In the genomic region with DNA sequence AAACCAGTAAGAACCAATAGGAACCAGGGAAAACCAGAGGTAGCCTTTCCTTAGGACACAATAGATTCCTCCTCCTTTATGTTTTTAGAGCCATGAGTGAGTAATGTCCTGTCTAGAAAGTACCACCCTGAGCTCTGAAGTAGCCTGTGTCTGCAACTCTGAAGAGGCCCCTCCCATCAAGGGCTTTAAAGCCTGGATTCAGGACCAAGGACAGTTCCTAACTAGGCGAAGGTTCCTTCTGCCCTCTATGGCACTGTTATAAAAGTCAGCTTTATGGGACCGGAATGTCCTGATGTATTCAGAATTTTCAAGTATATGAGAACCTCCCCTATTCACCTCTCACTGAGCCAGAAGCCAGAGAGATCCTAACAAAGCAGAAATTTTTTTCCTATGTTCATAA, we compare ENCODE assay signal across 14 mouse cellular contexts.
A peak's percentile ranks its signal among the peaks of the same experiment; 100 is the strongest.
DNase-seq lines count a peak whose midpoint lies in the region; ATAC-seq and TF ChIP-seq lines count a peak whose summit lies in the region.
"Had no signal": no experiment of that assay in that cellular context is flagged by ENCODE, and none has a peak within 500 bp of the region (broad histone marks: within the 10 kb centered on the region; RNA-seq: fewer than 3 reads in every experiment).

No protein-coding gene starts in this region.

- TF ChIP-seq CTCF in stomach, postnatal 0 days (IDR thresholded peaks at IDR 0.05; ENCODE audit: low read depth) = no peak

- H3K9ac ChIP-seq in stomach, embryonic 14.5 days (replicated peaks; ENCODE audit: low read depth, low read length) = no peak overlapping the region
- no peak overlapping the region for H3K9ac ChIP-seq in stomach, postnatal 0 days (ENCODE audit: low read length)
- H3K9ac ChIP-seq in embryonic facial prominence, embryonic 11.5 days (replicated peaks; ENCODE audit: low read length) = no peak overlapping the region
- H3K9ac ChIP-seq: forebrain, embryonic 13.5 days; limb, embryonic 12.5 days had no signal

- 33% methylated on average over 2 of the region's 2 CpGs for WGBS in stomach, embryonic 14.5 days
- WGBS in stomach, postnatal 0 days = 31% methylated on average over 2 of the region's 2 CpGs
- WGBS in embryonic facial prominence, embryonic 11.5 days = 41% methylated on average over 2 of the region's 2 CpGs

- H3K4me3 ChIP-seq in stomach, embryonic 14.5 days (ENCODE audit: low read depth, low read length) = no peak overlapping the region
- no peak overlapping the region for H3K4me3 ChIP-seq in stomach, postnatal 0 days (ENCODE audit: low read depth, low read length)
- no peak overlapping the region for H3K4me3 ChIP-seq in embryonic facial prominence, embryonic 11.5 days (ENCODE audit: low read depth, low read length)
- H3K4me3 ChIP-seq: forebrain, embryonic 13.5 days; layer of hippocampus, adult 2 months; limb, embryonic 12.5 days had no signal

- no peak overlapping the region for H3K27ac ChIP-seq in stomach, embryonic 14.5 days (ENCODE audit: low read length)
- H3K27ac ChIP-seq in stomach, postnatal 0 days (replicated peaks) = no peak overlapping the region
- H3K27ac ChIP-seq in embryonic facial prominence, embryonic 11.5 days (replicated peaks; ENCODE audit: low read depth, low read length) = no peak overlapping the region
- H3K27ac ChIP-seq: forebrain, embryonic 13.5 days; layer of hippocampus, adult 2 months; limb, embryonic 12.5 days; macrophage had no signal

- peak; percentile 7 for DNase-seq in kidney, adult 9 months
- DNase-seq in kidney, adult 18-20 months = no peak
- no peak for DNase-seq in stomach, postnatal 0 days (ENCODE audit: low spot score)
- peak; percentile 90 for DNase-seq in embryonic facial prominence, embryonic 11.5 days (ENCODE audit: low spot score)
- no peak for DNase-seq in T-cell, adult 2 months (ENCODE audit: low spot score)
- no peak for DNase-seq in cerebellum, adult 11-12 months
- no peak for DNase-seq in heart, postnatal 25 days (ENCODE audit: low spot score)

- no peaks in the 10 kb centered on the region for H3K4me1 ChIP-seq in stomach, embryonic 14.5 days (ENCODE audit: control insufficient read depth, insufficient read depth, low read length)
- H3K4me1 ChIP-seq in stomach, postnatal 0 days (replicated peaks; ENCODE audit: control insufficient read depth, insufficient read depth) = no peaks in the 10 kb centered on the region
- no peaks in the 10 kb centered on the region for H3K4me1 ChIP-seq in embryonic facial prominence, embryonic 11.5 days (ENCODE audit: control insufficient read depth, insufficient read depth, low read length)
- H3K4me1 ChIP-seq: forebrain, embryonic 13.5 days; limb, embryonic 12.5 days had no signal

- no peak overlapping the region for H3K4me2 ChIP-seq in stomach, embryonic 14.5 days (replicated peaks; ENCODE audit: low read depth, low read length)
- no peak overlapping the region for H3K4me2 ChIP-seq in stomach, postnatal 0 days (replicated peaks; ENCODE audit: low read depth)
- no peak overlapping the region for H3K4me2 ChIP-seq in embryonic facial prominence, embryonic 11.5 days (ENCODE audit: low read depth, low read length)
- H3K4me2 ChIP-seq: forebrain, embryonic 13.5 days; limb, embryonic 12.5 days had no signal

- no peaks in the 10 kb centered on the region for H3K27me3 ChIP-seq in stomach, embryonic 14.5 days (ENCODE audit: control insufficient read depth, insufficient read depth, low read length)
- no peaks in the 10 kb centered on the region for H3K27me3 ChIP-seq in stomach, postnatal 0 days (ENCODE audit: control insufficient read depth, insufficient read depth, low read length)
- H3K27me3 ChIP-seq in embryonic facial prominence, embryonic 11.5 days (ENCODE audit: control insufficient read depth, insufficient read depth, low read length) = no peaks in the 10 kb centered on the region
- H3K27me3 ChIP-seq: forebrain, embryonic 13.5 days; limb, embryonic 12.5 days had no signal

- TF ChIP-seq EP300 in stomach, postnatal 0 days (optimal IDR thresholded peaks at IDR 0.05) = no peak

- no peaks in the 10 kb centered on the region for H3K36me3 ChIP-seq in stomach, embryonic 14.5 days (ENCODE audit: control insufficient read depth, insufficient read depth, low read length)
- no peaks in the 10 kb centered on the region for H3K36me3 ChIP-seq in stomach, postnatal 0 days (ENCODE audit: control insufficient read depth, insufficient read depth, low read length)
- no peaks in the 10 kb centered on the region for H3K36me3 ChIP-seq in embryonic facial prominence, embryonic 11.5 days (replicated peaks; ENCODE audit: control insufficient read depth, insufficient read depth, low read depth, low read length)
- H3K36me3 ChIP-seq: limb, embryonic 12.5 days had no signal

- H3K9me3 ChIP-seq in stomach, embryonic 14.5 days (ENCODE audit: control insufficient read depth, low read depth, low read length) = no peaks in the 10 kb centered on the region
- H3K9me3 ChIP-seq in stomach, postnatal 0 days (ENCODE audit: control insufficient read depth, low read length) = no peaks in the 10 kb centered on the region
- no peaks in the 10 kb centered on the region for H3K9me3 ChIP-seq in embryonic facial prominence, embryonic 11.5 days (replicated peaks; ENCODE audit: control insufficient read depth, low read length)
- H3K9me3 ChIP-seq: forebrain, embryonic 13.5 days had no signal

- peak; percentile 56; the same call in 1 of the 2 replicates for ATAC-seq in stomach, embryonic 14.5 days (ENCODE audit: insufficient number of reproducible peaks, insufficient read depth, low FRiP score, low read depth)
- no peak for ATAC-seq in stomach, postnatal 0 days (ENCODE audit: low FRiP score, low TSS enrichment)
- no peak for ATAC-seq in embryonic facial prominence, embryonic 11.5 days (replicated peaks; ENCODE audit: insufficient number of reproducible peaks, low FRiP score, low TSS enrichment, low read depth)
- ATAC-seq: activated CD4-positive, CD25-positive, alpha-beta regulatory T cell, adult 4 months; CD4-positive, CD25-positive, alpha-beta regulatory T cell, adult 4 months; forebrain, embryonic 13.5 days had no signal

- intact Hi-C loops in heart, postnatal 25 days (cut with DNase I) = no loop called here

Comparison
In these comparisons a context has a peak if more than half of its experiments do, and no peak if none do; other contexts are left out.
1. DNase-seq: peak in kidney, adult 9 months (single experiment) and embryonic facial prominence, embryonic 11.5 days (single experiment); none in kidney, adult 18-20 months (single experiment), stomach, postnatal 0 days (single experiment), T-cell, adult 2 months (single experiment), cerebellum, adult 11-12 months (single experiment) and heart, postnatal 25 days (single experiment).